ENCODE assay signal across 30 mouse cellular contexts in the genomic region with DNA sequence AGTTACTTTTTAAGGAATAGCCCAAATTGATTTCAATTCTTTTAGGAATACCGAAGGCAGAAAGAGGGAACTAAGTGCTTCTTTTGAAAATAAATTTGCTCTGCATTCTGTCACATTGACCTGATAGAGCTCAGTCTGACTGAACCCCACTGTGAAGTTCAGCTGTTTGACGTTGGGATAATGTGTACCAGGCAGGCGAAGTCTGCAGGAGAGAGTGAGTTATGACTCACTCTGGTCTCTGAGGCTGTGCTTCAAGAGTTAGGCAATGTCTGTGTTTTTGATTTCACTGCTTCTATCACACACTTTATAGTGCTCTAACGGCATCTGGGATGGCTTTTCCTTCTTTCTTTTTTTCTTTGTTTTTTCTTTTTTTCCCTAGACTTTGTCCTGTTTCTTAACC.
A peak's percentile ranks its signal among the peaks of the same experiment; 100 is the strongest.
DNase-seq lines count a peak whose midpoint lies in the region; ATAC-seq lines count a peak whose summit lies in the region.
"Had no signal": no experiment of that assay in that cellular context is flagged by ENCODE, and none has a peak within 500 bp of the region (broad histone marks: within the 10 kb centered on the region; RNA-seq: fewer than 3 reads in every experiment).

No protein-coding gene starts in this region.

- H3K27ac ChIP-seq in limb, embryonic 13.5 days, result no peak overlapping the region
- H3K27ac ChIP-seq in limb, embryonic 10.5 days, result no peak overlapping the region
- no peak overlapping the region for H3K27ac ChIP-seq in forebrain, embryonic 13.5 days
- H3K27ac ChIP-seq: embryonic facial prominence, embryonic 12.5 days; forebrain, embryonic 10.5 days; heart, embryonic 10.5 days; heart, embryonic 15.5 days; left cerebral cortex, adult 2 months; liver, embryonic 14.5 days; macrophage had no signal

- no peak overlapping the region for H3K4me3 ChIP-seq in limb, embryonic 13.5 days
- H3K4me3 ChIP-seq in limb, embryonic 10.5 days, result no peak overlapping the region
- no peak overlapping the region for H3K4me3 ChIP-seq in forebrain, embryonic 13.5 days
- H3K4me3 ChIP-seq: embryonic facial prominence, embryonic 12.5 days; forebrain, embryonic 10.5 days; heart, embryonic 10.5 days; heart, embryonic 15.5 days; left cerebral cortex, adult 2 months had no signal

- 38% methylated on average over 4 of the region's 4 CpGs for WGBS in limb, embryonic 13.5 days
- 58% methylated on average over 4 of the region's 4 CpGs for WGBS in limb, embryonic 10.5 days
- WGBS in forebrain, embryonic 13.5 days, result 73% methylated on average over 4 of the region's 4 CpGs

- no peak for DNase-seq in limb, embryonic 10.5 days (ENCODE audit: low spot score)
- DNase-seq in brain, adult 2 months (ENCODE audit: low read depth, low spot score), result peak; percentile 53
- peak; percentile 16 for DNase-seq in embryo, embryonic 11.5 days (ENCODE audit: low read depth, low spot score)
- DNase-seq in left cerebral cortex, adult 11 months (ENCODE audit: low spot score), result no peak
- no peak for DNase-seq in spleen, adult 12 weeks (ENCODE audit: low spot score)
- DNase-seq: adrenal gland, postnatal 14 days; cerebellum, postnatal 14 days; gastrocnemius, postnatal 25 days; heart, adult 11 months; kidney, postnatal 14 days; layer of hippocampus, adult 9-11 months; liver; lung, adult 2 months; lung, postnatal 10 days; midbrain, embryonic 14.5 days; right cerebral cortex, postnatal 25 days; spleen, adult 18-20 months; thymus, postnatal 14 days had no signal

- H3K4me2 ChIP-seq in limb, embryonic 13.5 days (replicated peaks), result no peak overlapping the region
- no peak overlapping the region for H3K4me2 ChIP-seq in forebrain, embryonic 13.5 days
- H3K4me2 ChIP-seq: embryonic facial prominence, embryonic 12.5 days; heart, embryonic 15.5 days had no signal

- no peaks in the 10 kb centered on the region for H3K4me1 ChIP-seq in limb, embryonic 13.5 days
- H3K4me1 ChIP-seq in limb, embryonic 10.5 days, result no peaks in the 10 kb centered on the region
- no peaks in the 10 kb centered on the region for H3K4me1 ChIP-seq in forebrain, embryonic 13.5 days
- H3K4me1 ChIP-seq: embryonic facial prominence, embryonic 12.5 days; forebrain, embryonic 10.5 days; heart, embryonic 10.5 days; heart, embryonic 15.5 days had no signal

- no peaks in the 10 kb centered on the region for H3K27me3 ChIP-seq in limb, embryonic 13.5 days
- no peaks in the 10 kb centered on the region for H3K27me3 ChIP-seq in limb, embryonic 10.5 days (ENCODE audit: low read depth, poor library complexity, severe bottlenecking)
- no peaks in the 10 kb centered on the region for H3K27me3 ChIP-seq in forebrain, embryonic 13.5 days
- H3K27me3 ChIP-seq: CH12.LX; embryonic facial prominence, embryonic 12.5 days; heart, embryonic 15.5 days had no signal

- H3K9ac ChIP-seq in limb, embryonic 13.5 days, result no peak overlapping the region
- H3K9ac ChIP-seq in forebrain, embryonic 13.5 days, result no peak overlapping the region
- H3K9ac ChIP-seq: embryonic facial prominence, embryonic 12.5 days; heart, embryonic 15.5 days; liver, embryonic 14.5 days had no signal

- no peaks in the 10 kb centered on the region for H3K9me3 ChIP-seq in limb, embryonic 13.5 days
- no peaks in the 10 kb centered on the region for H3K9me3 ChIP-seq in limb, embryonic 10.5 days (replicated peaks)
- H3K9me3 ChIP-seq in forebrain, embryonic 13.5 days (replicated peaks), result no peaks in the 10 kb centered on the region
- H3K9me3 ChIP-seq: embryonic facial prominence, embryonic 12.5 days; forebrain, embryonic 10.5 days; heart, embryonic 10.5 days; heart, embryonic 15.5 days had no signal

- no peaks in the 10 kb centered on the region for H3K36me3 ChIP-seq in limb, embryonic 13.5 days
- no peaks in the 10 kb centered on the region for H3K36me3 ChIP-seq in limb, embryonic 10.5 days
- H3K36me3 ChIP-seq in forebrain, embryonic 13.5 days (ENCODE audit: poor library complexity, severe bottlenecking), result no peaks in the 10 kb centered on the region
- H3K36me3 ChIP-seq: embryonic facial prominence, embryonic 12.5 days; forebrain, embryonic 10.5 days; heart, embryonic 10.5 days; heart, embryonic 15.5 days had no signal

- ATAC-seq in limb, embryonic 13.5 days (ENCODE audit: low FRiP score, low read depth), result peak; percentile 36; the same call in 1 of the 2 replicates
- ATAC-seq in forebrain, embryonic 13.5 days, result no peak
- ATAC-seq: forebrain, embryonic 16.5 days; intestine, postnatal 0 days had no signal

Comparison
In these comparisons a context has a peak if more than half of its experiments do, and no peak if none do; other contexts are left out.
1. DNase-seq: peak in brain, adult 2 months (single experiment) and embryo, embryonic 11.5 days (single experiment); none in limb, embryonic 10.5 days (single experiment), left cerebral cortex, adult 11 months (single experiment) and spleen, adult 12 weeks (single experiment).